Mouse (Mus musculus): Measurements from ENCODE around the gene Slc46a1. TPM values are rescaled to one million over a fixed set of nuclear protein-coding genes. Genes with fewer than 3 reads are reported as not detected.

Gene Slc46a1
- polyA plus RNA-seq, 1 experiment, result 6.5 TPM

GRCm38 (mm10) chr11:78515549-78516325 lies 50.2 kb downstream of the Slc46a1 start:
- TF ChIP-seq POLR2A (IDR thresholded peaks at IDR 0.05; ENCODE audit: low read depth, low read length), result no peak
- no peak for TF ChIP-seq CTCF (IDR thresholded peaks at IDR 0.05; ENCODE audit: borderline replicate concordance, insufficient read depth, low read length)
- Histone ChIP-seq H3K27ac (ENCODE audit: insufficient read depth, low read length) (no peak overlapping the region), H3K4me3 (ENCODE audit: insufficient read depth, low read length) (no peak overlapping the region), H3K4me1 (ENCODE audit: control insufficient read depth, insufficient read depth, low read length) (peaks cover 5% of the 10 kb centered on the region)

GRCm38 (mm10) chr11:78518931-78519330 lies 53.4 kb downstream of the Slc46a1 start:
- no peak overlapping the region for H3K27ac ChIP-seq (ENCODE audit: insufficient read depth, low read length)
- TF ChIP-seq POLR2A (IDR thresholded peaks at IDR 0.05; ENCODE audit: low read depth, low read length) (no peak), CTCF (IDR thresholded peaks at IDR 0.05; ENCODE audit: borderline replicate concordance, insufficient read depth, low read length) (no peak)
- H3K4me3 ChIP-seq (ENCODE audit: insufficient read depth, low read length), result no peak overlapping the region
- peaks cover 6% of the 10 kb centered on the region; the same call in 1 of the 2 replicates for H3K4me1 ChIP-seq (ENCODE audit: control insufficient read depth, insufficient read depth, low read length)

Other genes with a start within 250 kb of the Slc46a1 start
- gene Sdf2, start 220.0 kb upstream of the Slc46a1 start, polyA plus RNA-seq (2011; ENCODE audit: insufficient read length, low read depth, missing spikeins), result 65.4 and 67.3 TPM in 2 replicates
- 56.1 and 57.8 TPM in 2 replicates for gene Supt6, start 219.7 kb upstream of the Slc46a1 start, polyA plus RNA-seq (2011; ENCODE audit: insufficient read length, low read depth, missing spikeins)
- 81.8 and 86.7 TPM in 2 replicates for gene 2610507B11Rik, start 203.9 kb upstream of the Slc46a1 start, polyA plus RNA-seq (2011; ENCODE audit: insufficient read length, low read depth, missing spikeins)
- gene BC030499, start 174.9 kb upstream of the Slc46a1 start, polyA plus RNA-seq (2011; ENCODE audit: insufficient read length, low read depth, missing spikeins), result 0.45 and 0.63 TPM in 2 replicates
- 22.6 and 35.1 TPM in 2 replicates for gene Spag5, start 164.2 kb upstream of the Slc46a1 start, polyA plus RNA-seq (2011; ENCODE audit: insufficient read length, low read depth, missing spikeins)
- gene Aldoc, start 142.7 kb upstream of the Slc46a1 start, polyA plus RNA-seq (2011; ENCODE audit: insufficient read length, low read depth, missing spikeins), result 2.8 and 5.3 TPM in 2 replicates
- 62.1 and 65.0 TPM in 2 replicates for gene Pigs, start 137.3 kb upstream of the Slc46a1 start, polyA plus RNA-seq (2011; ENCODE audit: insufficient read length, low read depth, missing spikeins)
- 14.4 and 19.2 TPM in 2 replicates for gene Unc119, start 122.2 kb upstream of the Slc46a1 start, polyA plus RNA-seq (2011; ENCODE audit: insufficient read length, low read depth, missing spikeins)
- gene Foxn1, start 79.1 kb upstream of the Slc46a1 start, polyA plus RNA-seq (2011; ENCODE audit: insufficient read length, low read depth, missing spikeins), result 0.15 TPM in 1 of 2 replicates, not detected in the other
- not detected in 2 replicates for gene Slc13a2, start 43.5 kb upstream of the Slc46a1 start, polyA plus RNA-seq (2011; ENCODE audit: insufficient read length, low read depth, missing spikeins)
- 0.33 and 0.97 TPM in 2 replicates for gene Sarm1, start 32.1 kb downstream of the Slc46a1 start, polyA plus RNA-seq (2011; ENCODE audit: insufficient read length, low read depth, missing spikeins)
- gene Vtn, start 33.4 kb downstream of the Slc46a1 start, polyA plus RNA-seq (2011; ENCODE audit: insufficient read length, low read depth, missing spikeins), result not detected in 2 replicates
- gene Sebox, start 37.8 kb downstream of the Slc46a1 start, polyA plus RNA-seq (2011; ENCODE audit: insufficient read length, low read depth, missing spikeins), result not detected in 2 replicates
- gene Tmem199, start 46.5 kb downstream of the Slc46a1 start, polyA plus RNA-seq (2011; ENCODE audit: insufficient read length, low read depth, missing spikeins), result 16.6 and 19.5 TPM in 2 replicates
- gene Poldip2, start 46.5 kb downstream of the Slc46a1 start, polyA plus RNA-seq (2011; ENCODE audit: insufficient read length, low read depth, missing spikeins), result 61.9 and 68.9 TPM in 2 replicates
- gene Tnfaip1, start 70.6 kb downstream of the Slc46a1 start, polyA plus RNA-seq (2011; ENCODE audit: insufficient read length, low read depth, missing spikeins), result 78.3 and 92.0 TPM in 2 replicates
- 56.8 and 66.1 TPM in 2 replicates for gene Ift20, start 70.7 kb downstream of the Slc46a1 start, polyA plus RNA-seq (2011; ENCODE audit: insufficient read length, low read depth, missing spikeins)
- 63.5 and 69.6 TPM in 2 replicates for gene Tmem97, start 85.1 kb downstream of the Slc46a1 start, polyA plus RNA-seq (2011; ENCODE audit: insufficient read length, low read depth, missing spikeins)
- gene Nlk, start 231.7 kb downstream of the Slc46a1 start, polyA plus RNA-seq (2011; ENCODE audit: insufficient read length, low read depth, missing spikeins), result 13.5 and 13.8 TPM in 2 replicates